Mouse (Mus musculus) heart, postnatal 0 days (tissue): Measurements from ENCODE around the gene Tuft1.

Source experiments
- CTCF ChIP-seq: IDR thresholded peaks from 2 replicates; pipeline ENCODE4 v1.5.1; 2016; ENCODE audit warnings: antibody characterized with exemption, control low read depth, low read depth
- EP300 ChIP-seq: IDR thresholded peaks from 2 replicates; pipeline ENCODE4 v1.6.1; 2016; ENCODE audit warnings: antibody characterized with exemption, low read depth

DNA sequence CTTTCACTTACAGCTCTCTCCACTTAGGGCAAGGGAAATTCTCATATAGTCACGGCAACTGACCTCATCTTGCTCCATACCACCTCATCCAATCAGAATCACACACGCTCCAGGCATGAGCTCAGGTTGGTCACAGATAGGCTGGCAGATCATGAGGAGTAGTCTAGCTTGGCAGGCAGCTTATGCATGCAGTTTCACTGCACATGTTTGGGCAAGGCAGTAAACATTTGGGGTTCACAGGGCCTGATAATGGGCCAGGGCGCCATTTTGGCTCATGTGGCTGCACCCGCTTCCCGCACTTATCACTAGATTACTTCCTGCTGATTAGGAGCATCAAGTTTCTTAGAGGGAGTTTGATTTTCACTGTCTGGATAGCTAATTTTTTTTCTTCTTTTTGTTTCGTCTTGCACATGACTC, 62.8 kb downstream of the Tuft1 start:
- TF ChIP-seq CTCF (no peak), EP300 (no peak)
